Mouse (Mus musculus) forebrain, postnatal 0 days (tissue): ENCODE measurements around the gene Sgms1. TPM values are rescaled to one million over a fixed set of nuclear protein-coding genes. Genes with fewer than 3 reads are reported as not detected.

Source experiments
- ATAC-seq: fragments of 200-750 bp; cut with Nextera tagmentation; 2 replicates; pipeline ENCODE4 v1.8.0; 2017; ENCODE audit warnings: mild to moderate bottlenecking, moderate library complexity
- DNase-seq: peaks from one replicate; pipeline ENCODE4 v3.0.0-alpha.2; 2015
- H3K27ac ChIP-seq: fragments of 300-500 bp; sonication (generic); 2 replicates; pipeline ENCODE4 v1.5.1; 2014; ENCODE audit warnings: low read depth, mild to moderate bottlenecking, antibody characterized with exemption, low read length, moderate library complexity, mixed read lengths
- H3K27me3 ChIP-seq: fragments of 300-500 bp; sonication (generic); 2 replicates; pipeline ENCODE4 v1.6.1; 2014; ENCODE audit warnings: mild to moderate bottlenecking, low read length, mixed read lengths; ENCODE audit not compliant: insufficient read depth
- H3K36me3 ChIP-seq: fragments of 300-500 bp; sonication (generic); 2 replicates; pipeline ENCODE4 v1.6.1; 2014; ENCODE audit warnings: mild to moderate bottlenecking, moderate library complexity; ENCODE audit not compliant: insufficient read depth
- H3K4me1 ChIP-seq: fragments of 300-500 bp; sonication (generic); 2 replicates; pipeline ENCODE4 v1.6.1; 2014; ENCODE audit warnings: antibody characterized with exemption; ENCODE audit not compliant: insufficient read depth
- H3K4me2 ChIP-seq: fragments of 300-500 bp; sonication (generic); 2 replicates; pipeline ENCODE4 v1.6.1; 2014; ENCODE audit warnings: low read depth, mild to moderate bottlenecking, moderate library complexity
- H3K4me3 ChIP-seq: fragments of 300-500 bp; sonication (generic); 2 replicates; pipeline ENCODE4 v1.5.1; 2014; ENCODE audit warnings: low read depth, low read length, mixed read lengths
- H3K9ac ChIP-seq: fragments of 300-500 bp; sonication (generic); 2 replicates; pipeline ENCODE4 v1.6.1; 2014; ENCODE audit warnings: mild to moderate bottlenecking
- H3K9me3 ChIP-seq: fragments of 300-500 bp; sonication (generic); 2 replicates; pipeline ENCODE4 v1.6.1; 2016; ENCODE audit warnings: low read length
- CTCF ChIP-seq: sonication (generic); IDR thresholded peaks from 2 replicates; pipeline ENCODE4 v1.5.1; 2016; ENCODE audit warnings: antibody characterized with exemption, control low read depth, low read depth
- WGBS: fragments of 180-500 bp; shearing (Covaris S2); extraction: QIAGEN DNeasy Blood & Tissue Kit; methylation state at CpG from one replicate; pipeline ENCODE4 v1.1.7; 2014; 5-methylcytosine and 5-hydroxymethylcytosine counted together
- polyA plus RNA-seq: library from polyadenylated mRNA; unstranded; fragments of >200 nt; fragmentation: Nextera tagmentation; extraction: Ambion mirVana; gene quantifications from 2 replicates; pipeline ENCODE4 v1.2.1, GENCODE M21; 2015
- total RNA-seq: library from RNA; depleted of rRNA; stranded (reverse); fragments of >200 nt; gene quantifications from 2 replicates; pipeline ENCODE4 v1.2.3, GENCODE M21; 2014

Gene Sgms1
- total and polyA plus RNA-seq, 2 experiments from 2014 or later = 17.0 to 27.2 TPM

DNA sequence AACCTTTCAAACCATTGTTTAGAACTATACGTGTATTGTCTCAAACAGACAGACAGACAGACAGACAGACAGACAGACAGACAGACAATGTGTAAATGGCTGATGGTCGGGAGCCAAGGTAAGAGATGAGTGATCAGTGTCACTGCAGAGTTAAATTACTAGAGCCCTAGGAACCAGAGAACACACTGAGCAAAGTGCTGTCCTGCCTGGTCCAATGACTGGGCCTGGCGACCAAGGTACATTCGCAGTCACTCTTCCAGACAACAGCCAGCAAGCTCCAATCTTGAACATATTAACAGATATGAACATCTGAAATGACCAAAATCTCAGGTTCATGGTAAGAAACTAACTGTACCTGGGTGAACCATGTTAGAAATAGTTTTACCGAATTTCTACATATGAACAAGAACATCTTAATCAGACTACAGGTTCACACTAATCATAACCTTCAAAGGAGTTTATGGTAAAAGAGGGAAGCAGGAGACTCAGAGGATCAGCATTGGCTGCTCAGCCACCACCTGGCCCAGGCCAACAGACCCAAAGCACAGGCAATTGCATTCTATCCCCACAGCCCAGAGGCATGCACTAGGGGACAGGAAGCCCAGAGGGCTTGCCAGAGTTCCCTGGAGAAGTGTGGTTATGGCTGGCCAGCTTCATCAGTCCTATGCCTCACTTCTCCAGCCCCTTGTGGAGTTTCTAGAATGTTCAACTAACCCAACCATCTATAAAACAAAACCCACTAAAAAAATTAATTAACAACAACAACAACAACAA lies 104.6 kb downstream of the Sgms1 start:
- Histone ChIP-seq H3K4me1 (no peaks in the 10 kb centered on the region), H3K9ac (no peak overlapping the region), H3K4me2 (no peak overlapping the region), H3K27ac (no peak overlapping the region), H3K36me3 (no peaks in the 10 kb centered on the region), H3K9me3 (no peaks in the 10 kb centered on the region), H3K4me3 (no peak overlapping the region), H3K27me3 (no peaks in the 10 kb centered on the region)
- WGBS = 94% methylated on average over 5 of the region's 5 CpGs
- DNase-seq = no peak
- no peak for TF ChIP-seq CTCF
- ATAC-seq = no peak

DNA sequence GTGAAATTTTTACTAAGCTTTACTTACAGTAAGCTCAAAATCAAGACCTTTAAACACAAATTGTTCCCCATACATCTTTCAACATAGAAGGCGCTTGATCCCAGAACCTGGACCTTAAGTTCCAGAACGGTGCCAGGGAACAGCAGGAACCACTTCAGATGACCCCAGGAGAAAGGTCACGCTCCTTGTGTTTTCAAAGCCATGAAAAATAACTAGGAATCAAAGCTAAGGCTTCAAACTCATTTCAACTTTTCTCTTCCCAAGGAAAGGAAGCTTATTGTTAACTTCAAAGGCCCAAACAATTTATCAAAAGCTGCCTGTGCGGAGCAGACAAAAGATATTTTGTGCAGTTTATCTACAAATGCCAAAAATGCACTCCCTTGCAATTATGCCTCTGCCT lies 107.6 kb downstream of the Sgms1 start:
- DNase-seq (no peak), ATAC-seq (no peak)
- Histone ChIP-seq H3K9me3 (no peaks in the 10 kb centered on the region), H3K27ac (no peak overlapping the region), H3K36me3 (no peaks in the 10 kb centered on the region), H3K4me1 (no peaks in the 10 kb centered on the region), H3K27me3 (no peaks in the 10 kb centered on the region), H3K9ac (no peak overlapping the region), H3K4me2 (no peak overlapping the region), H3K4me3 (no peak overlapping the region)
- 66% methylated on average over 4 of the region's 4 CpGs for WGBS
- TF ChIP-seq CTCF = no peak

DNA sequence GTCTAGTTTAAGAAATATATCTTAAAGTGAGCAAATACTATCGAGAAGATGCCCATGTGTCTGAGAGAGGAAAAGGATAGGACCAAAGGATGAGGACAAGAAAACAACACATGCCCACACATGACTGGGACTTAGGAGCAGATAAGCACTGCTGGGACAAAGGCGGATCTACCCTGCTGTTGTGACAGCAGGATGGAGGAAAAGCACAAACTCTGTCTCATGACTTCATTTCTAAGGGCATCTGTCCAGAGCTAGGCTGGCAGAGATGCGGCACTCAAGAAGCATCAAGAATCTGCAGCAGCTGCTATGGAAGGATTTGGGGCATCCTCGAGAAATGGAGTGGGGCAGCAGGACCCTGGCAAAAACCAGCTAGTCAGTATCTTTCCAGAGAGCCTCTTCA lies 109.1 kb downstream of the Sgms1 start:
- H3K9ac ChIP-seq = no peak overlapping the region
- no peaks in the 10 kb centered on the region for H3K36me3 ChIP-seq
- H3K27me3 ChIP-seq = no peaks in the 10 kb centered on the region
- no peak for DNase-seq
- TF ChIP-seq CTCF = no peak
- no peaks in the 10 kb centered on the region for H3K4me1 ChIP-seq
- H3K4me2 ChIP-seq = no peak overlapping the region
- H3K27ac ChIP-seq = no peak overlapping the region
- ATAC-seq = no peak
- H3K4me3 ChIP-seq = no peak overlapping the region
- 83% methylated on average over 4 of the region's 4 CpGs for WGBS
- no peaks in the 10 kb centered on the region for H3K9me3 ChIP-seq

DNA sequence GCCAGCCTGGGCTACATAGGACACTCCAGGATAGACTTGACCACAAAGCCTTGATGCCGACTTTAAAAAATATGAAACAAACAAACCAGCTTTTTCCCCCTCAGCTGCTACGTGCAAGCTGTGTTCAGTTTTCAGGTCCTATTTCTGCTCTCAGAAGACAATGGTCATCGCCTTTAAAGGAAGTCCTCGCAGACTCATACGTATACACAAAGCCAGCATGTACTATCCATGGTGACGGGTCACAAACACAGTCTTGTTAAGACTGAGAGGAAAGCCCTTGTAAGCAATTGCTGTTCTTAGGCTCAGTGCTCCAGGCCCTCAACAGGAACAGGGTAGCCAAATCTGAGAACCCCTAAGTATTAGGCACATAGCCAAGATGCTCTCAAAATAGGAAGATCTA lies 110.1 kb downstream of the Sgms1 start:
- no peaks in the 10 kb centered on the region for H3K36me3 ChIP-seq
- no peak for ATAC-seq
- DNase-seq = no peak
- H3K27me3 ChIP-seq = no peaks in the 10 kb centered on the region
- no peak overlapping the region for H3K27ac ChIP-seq
- H3K9me3 ChIP-seq = no peaks in the 10 kb centered on the region
- H3K4me3 ChIP-seq = no peak overlapping the region
- no peak for TF ChIP-seq CTCF
- H3K9ac ChIP-seq = no peak overlapping the region
- no peak overlapping the region for H3K4me2 ChIP-seq
- WGBS = 89% methylated on average over 6 of the region's 6 CpGs
- H3K4me1 ChIP-seq = no peaks in the 10 kb centered on the region

GRCm38 (mm10) chr19:32277869-32278268 lies 111.6 kb downstream of the Sgms1 start:
- Histone ChIP-seq H3K36me3 (no peaks in the 10 kb centered on the region), H3K4me3 (no peak overlapping the region), H3K27ac (no peak overlapping the region), H3K27me3 (no peaks in the 10 kb centered on the region), H3K4me2 (no peak overlapping the region), H3K9ac (no peak overlapping the region), H3K9me3 (no peaks in the 10 kb centered on the region), H3K4me1 (no peaks in the 10 kb centered on the region)
- TF ChIP-seq CTCF = no peak
- WGBS = 87% methylated on average over 3 of the region's 3 CpGs
- ATAC-seq (no peak), DNase-seq (no peak)

DNA sequence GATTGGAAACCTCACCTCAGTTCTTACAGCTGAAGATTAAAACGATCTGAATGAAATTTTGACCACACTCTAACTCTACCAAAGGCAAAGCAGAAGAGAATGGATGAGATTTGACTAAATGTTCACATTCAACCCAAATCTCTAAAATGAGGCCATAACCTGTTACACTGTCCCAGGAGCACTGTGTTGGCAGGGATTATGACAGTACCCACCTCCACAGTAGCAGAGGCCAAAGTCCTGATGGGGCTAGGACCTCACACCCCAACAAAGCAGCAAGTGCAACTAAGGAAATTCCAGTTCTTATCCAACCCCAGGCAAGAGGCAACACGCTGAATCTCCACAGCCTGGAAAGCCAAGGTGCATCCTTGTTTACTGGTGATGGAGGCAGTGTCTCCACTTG lies 112.2 kb downstream of the Sgms1 start:
- no peaks in the 10 kb centered on the region for H3K36me3 ChIP-seq
- no peak for DNase-seq
- WGBS = 93% methylated on average over 2 of the region's 2 CpGs

GRCm38 (mm10) chr19:32276817-32277216 lies 112.7 kb downstream of the Sgms1 start:
- Histone ChIP-seq H3K4me3 (no peak overlapping the region), H3K27ac (no peak overlapping the region), H3K4me1 (no peaks in the 10 kb centered on the region), H3K9me3 (no peaks in the 10 kb centered on the region), H3K4me2 (no peak overlapping the region), H3K27me3 (no peaks in the 10 kb centered on the region), H3K9ac (no peak overlapping the region), H3K36me3 (no peaks in the 10 kb centered on the region)
- DNase-seq = no peak
- 93% methylated on average over 8 of the region's 8 CpGs for WGBS
- ATAC-seq = no peak
- no peak for TF ChIP-seq CTCF

More for the DNA sequence above, 112.2 kb downstream of the Sgms1 start:
- H3K27me3 ChIP-seq = no peaks in the 10 kb centered on the region
- no peak overlapping the region for H3K9ac ChIP-seq
- no peak for TF ChIP-seq CTCF
- no peaks in the 10 kb centered on the region for H3K9me3 ChIP-seq
- no peak overlapping the region for H3K27ac ChIP-seq
- H3K4me3 ChIP-seq = no peak overlapping the region
- H3K4me1 ChIP-seq = no peaks in the 10 kb centered on the region
- ATAC-seq = no peak
- no peak overlapping the region for H3K4me2 ChIP-seq
